Mouse (Mus musculus) central nervous system, embryonic 11.5 days (tissue): ENCODE data around the gene Ube2t. TPM values are rescaled to one million over a fixed set of nuclear protein-coding genes. Genes with fewer than 3 reads are reported as not detected.

Source experiments
- polyA plus RNA-seq: library from polyadenylated mRNA; depleted of rRNA; stranded (reverse); fragments of >200 nt; gene quantifications from 2 replicates; pipeline ENCODE4 v1.2.3, GENCODE M21; 2012; rRNA removed

The Ube2t gene
- polyA plus RNA-seq = 29.1 and 32.5 TPM in 2 replicates

DNA sequence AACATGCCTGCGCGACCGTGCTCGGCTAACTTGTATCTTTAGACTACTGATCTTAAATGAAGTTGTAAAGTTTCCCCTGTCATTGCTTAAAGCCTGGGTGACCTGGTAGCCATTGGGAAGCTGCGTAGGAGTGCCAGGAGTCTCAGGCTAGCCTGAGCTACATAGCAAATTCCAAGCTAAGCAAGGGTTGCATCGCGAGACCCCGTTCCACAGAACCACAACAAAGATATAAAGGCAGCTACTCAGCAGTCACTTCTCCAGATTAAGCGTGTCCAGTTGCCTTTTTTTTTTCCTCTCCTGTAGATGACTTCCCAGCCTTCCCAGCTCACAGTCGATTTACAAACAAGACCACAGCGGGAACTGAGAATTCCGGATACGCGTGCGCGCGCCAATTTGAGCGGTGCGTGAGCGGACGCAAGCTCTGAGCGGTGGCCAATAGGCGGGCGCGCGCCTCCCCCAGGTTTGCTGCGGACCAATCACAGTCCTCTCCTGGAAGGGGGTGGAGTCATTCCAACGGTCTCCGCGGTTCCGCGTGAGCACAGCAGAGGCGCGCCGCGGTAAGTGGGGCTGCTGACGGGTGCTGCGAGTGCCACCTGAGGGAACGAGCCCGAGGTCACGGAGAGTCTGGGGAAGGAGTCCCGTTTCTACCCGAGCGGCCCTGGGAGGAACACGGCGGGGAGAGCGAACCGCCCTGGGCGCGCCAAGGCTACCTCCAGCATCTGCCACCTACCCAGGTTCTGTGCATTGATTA, at the start of gene Ube2t:
Gene Ube2t (plus strand): TSS at position 513 of the 751 bp plus-strand sequence.

DNA sequence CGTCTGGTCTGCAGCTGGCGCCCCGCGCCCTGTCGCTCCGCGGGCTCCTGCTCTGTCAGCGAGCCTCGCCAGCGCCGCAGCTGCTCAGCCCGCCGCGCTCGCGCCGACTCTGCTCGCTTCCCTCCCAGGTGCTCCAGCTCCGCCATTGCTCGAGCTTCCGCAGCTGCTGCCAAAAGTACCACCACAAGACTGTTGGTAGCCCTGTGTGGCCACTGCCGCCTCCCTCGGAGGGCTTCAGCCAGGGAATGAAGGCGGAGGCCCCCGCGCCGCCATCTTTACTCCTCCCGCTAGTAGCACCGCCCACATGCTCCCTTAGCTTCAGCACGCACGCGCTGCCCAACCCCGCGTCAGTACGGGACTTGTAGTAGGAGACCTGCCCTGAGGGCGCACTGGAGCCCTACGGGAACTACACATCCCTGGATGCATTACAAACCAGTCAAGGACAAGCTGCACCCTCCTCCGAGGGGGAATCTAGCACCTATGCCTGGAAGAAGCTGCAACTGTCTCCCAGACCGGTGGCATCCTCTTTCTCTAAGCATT, 6.7 kb upstream of the Ube2t start, which contains the start of gene Ppp1r12b:
Gene Ppp1r12b (minus strand): TSS at position 306 of the 540 bp plus-strand sequence.

Other genes starting within 250 kb of the Ube2t start
- 8.3 and 8.7 TPM in 2 replicates for gene Ppp1r12b, start 6.6 kb upstream of the Ube2t start, polyA plus RNA-seq
- gene Lgr6, start 142.7 kb downstream of the Ube2t start, polyA plus RNA-seq = 0.11 and 0.45 TPM in 2 replicates
- 2.1 and 2.3 TPM in 2 replicates for gene Ptpn7, start 170.1 kb downstream of the Ube2t start, polyA plus RNA-seq
- gene Arl8a, start 184.3 kb downstream of the Ube2t start, polyA plus RNA-seq = 82.5 and 97.0 TPM in 2 replicates
- 0.02 TPM in 1 of 2 replicates, not detected in the other for gene Gpr37l1, start 205.1 kb downstream of the Ube2t start, polyA plus RNA-seq